Mouse (Mus musculus) neural tube, embryonic 14.5 days (tissue): ENCODE results near the gene Eef2. TPM values are rescaled to one million over a fixed set of nuclear protein-coding genes. Genes with fewer than 3 reads are reported as not detected.

ENCODE experiments used
- ATAC-seq: fragments of 200-750 bp; cut with Nextera tagmentation; 2 replicates; pipeline ENCODE4 v1.8.0; 2017; ENCODE audit warnings: low read depth, mild to moderate bottlenecking, moderate TSS enrichment, moderate library complexity
- H3K27ac ChIP-seq: fragments of 300-500 bp; sonication (generic); 2 replicates; pipeline ENCODE4 v1.5.1; 2014; ENCODE audit warnings: low read depth, mild to moderate bottlenecking, control low read depth, low read length, moderate library complexity, mixed read lengths
- H3K27me3 ChIP-seq: fragments of 300-500 bp; sonication (generic); 2 replicates; pipeline ENCODE4 v1.6.1; 2014; ENCODE audit warnings: low read length; ENCODE audit not compliant: control insufficient read depth, insufficient read depth
- H3K36me3 ChIP-seq: fragments of 300-500 bp; sonication (generic); 2 replicates; pipeline ENCODE4 v1.6.1; 2014; ENCODE audit warnings: low read length, mixed read lengths; ENCODE audit not compliant: control insufficient read depth, insufficient read depth
- H3K4me1 ChIP-seq: fragments of 300-500 bp; sonication (generic); 2 replicates; pipeline ENCODE4 v1.6.1; 2014; ENCODE audit warnings: low read length; ENCODE audit not compliant: control insufficient read depth, insufficient read depth
- H3K4me2 ChIP-seq: fragments of 300-500 bp; sonication (generic); 2 replicates; pipeline ENCODE4 v1.6.1; 2014; ENCODE audit warnings: mild to moderate bottlenecking, low read depth, low read length, control low read depth
- H3K4me3 ChIP-seq: fragments of 300-500 bp; sonication (generic); 2 replicates; pipeline ENCODE4 v1.5.1; 2014; ENCODE audit warnings: low read depth, low read length, control low read depth, mixed read lengths
- H3K9ac ChIP-seq: fragments of 300-500 bp; sonication (generic); replicated peaks from 2 replicates; pipeline ENCODE4 v1.6.1; 2014; ENCODE audit warnings: low read depth, mild to moderate bottlenecking, control low read depth, low read length, mixed read lengths
- H3K9me3 ChIP-seq: fragments of 300-500 bp; sonication (generic); 2 replicates; pipeline ENCODE4 v1.6.1; 2016; ENCODE audit warnings: low read length; ENCODE audit not compliant: control insufficient read depth
- WGBS: fragments of 180-500 bp; shearing (Covaris S2); extraction: QIAGEN DNeasy Blood & Tissue Kit; methylation state at CpG from one replicate; pipeline ENCODE4 v1.1.7; 2014; 5-methylcytosine and 5-hydroxymethylcytosine counted together
- polyA plus RNA-seq: library from polyadenylated mRNA; unstranded; fragments of >200 nt; fragmentation: Nextera tagmentation; extraction: Ambion mirVana; gene quantifications from 2 replicates; pipeline ENCODE4 v1.2.1, GENCODE M21; 2014

Gene Eef2
- polyA plus RNA-seq: 373 and 452 TPM in 2 replicates

DNA sequence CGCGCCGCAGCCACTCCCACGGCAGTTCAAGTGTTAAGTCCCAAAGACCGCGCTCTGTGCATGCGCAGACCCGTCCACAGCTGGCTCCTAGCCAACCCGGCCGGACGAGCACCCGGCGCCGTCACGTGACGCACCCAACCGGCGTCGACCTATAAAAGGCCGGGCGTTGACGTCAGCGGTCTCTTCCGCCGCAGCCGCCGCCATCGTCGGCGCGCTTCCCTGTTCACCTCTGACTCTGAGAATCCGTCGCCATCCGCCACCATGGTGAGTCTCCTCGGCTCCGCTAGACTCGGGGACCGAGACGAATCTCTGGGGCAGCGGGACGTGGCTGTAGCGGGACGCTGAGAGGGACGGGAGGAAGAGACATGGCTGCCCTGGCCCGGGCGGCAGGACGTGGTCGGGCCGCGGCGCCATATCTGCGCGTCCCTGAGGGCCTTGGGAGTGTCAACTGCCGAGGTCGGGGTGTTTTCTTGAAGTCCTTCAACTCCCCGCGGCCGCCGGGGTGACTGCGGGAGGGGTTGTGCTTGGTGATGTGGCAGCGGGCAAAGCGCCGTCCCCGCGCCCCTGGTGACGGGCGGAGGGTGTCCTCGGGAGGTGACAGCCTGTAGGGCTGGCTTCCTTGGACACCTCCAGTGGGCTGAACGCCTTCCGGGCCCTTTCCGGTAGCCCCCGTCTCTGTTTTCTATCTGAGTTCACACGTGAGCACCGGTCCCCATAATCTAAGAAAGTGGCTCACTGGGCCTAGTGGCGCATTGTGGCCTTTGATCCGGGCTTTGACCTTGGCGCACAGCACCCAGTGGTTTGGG is at the start of gene Eef2:
Gene Eef2, plus strand, starts transcription at position 166 of the 806 bp plus-strand sequence.
- H3K4me3 ChIP-seq: peak within 1 kb of the TSS; percentile 98
- H3K4me2 ChIP-seq: peak within 1 kb of the TSS; percentile 99
- peaks cover 17% of the 10 kb centered on the region for H3K4me1 ChIP-seq
- peak; percentile 69 for ATAC-seq
- H3K27ac ChIP-seq: peak within 1 kb of the TSS; percentile 81
- no peaks in the 10 kb centered on the region for H3K27me3 ChIP-seq
- H3K36me3 ChIP-seq: peaks cover 42% of the 10 kb centered on the region
- no peaks in the 10 kb centered on the region for H3K9me3 ChIP-seq
- H3K9ac ChIP-seq: peak within 1 kb of the TSS; percentile 97
- under 1% methylated on average over 77 of the region's 77 CpGs for WGBS

DNA sequence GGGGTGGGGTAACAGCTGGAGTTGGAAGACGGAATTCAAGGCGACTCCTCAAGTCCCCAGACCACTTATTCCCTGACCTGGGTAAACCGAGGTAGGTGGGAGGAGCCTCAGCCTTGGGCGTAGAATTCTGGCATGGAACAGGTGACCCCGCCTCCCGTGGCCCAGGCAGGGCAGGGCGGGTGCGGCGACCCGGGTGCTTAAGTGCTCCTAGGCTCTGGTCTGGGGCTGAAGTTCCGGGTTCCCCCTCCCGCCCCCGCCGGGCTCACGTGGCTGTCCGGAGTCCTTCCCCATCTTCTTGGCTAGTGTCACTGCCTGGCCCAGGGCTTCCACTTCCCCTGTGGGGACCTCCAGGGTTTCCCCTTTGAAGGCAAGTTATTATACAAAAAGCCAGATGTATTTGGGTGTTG is 42.2 kb upstream of the Eef2 start:
- Histone ChIP-seq H3K4me2 (no peak overlapping the region), H3K9ac (no peak overlapping the region), H3K36me3 (no peaks in the 10 kb centered on the region), H3K4me1 (peaks cover 21% of the 10 kb centered on the region), H3K27ac (no peak overlapping the region), H3K27me3 (peaks cover 17% of the 10 kb centered on the region), H3K4me3 (no peak overlapping the region), H3K9me3 (no peaks in the 10 kb centered on the region)
- under 1% methylated on average over 16 of the region's 16 CpGs for WGBS
- ATAC-seq: no peak

DNA sequence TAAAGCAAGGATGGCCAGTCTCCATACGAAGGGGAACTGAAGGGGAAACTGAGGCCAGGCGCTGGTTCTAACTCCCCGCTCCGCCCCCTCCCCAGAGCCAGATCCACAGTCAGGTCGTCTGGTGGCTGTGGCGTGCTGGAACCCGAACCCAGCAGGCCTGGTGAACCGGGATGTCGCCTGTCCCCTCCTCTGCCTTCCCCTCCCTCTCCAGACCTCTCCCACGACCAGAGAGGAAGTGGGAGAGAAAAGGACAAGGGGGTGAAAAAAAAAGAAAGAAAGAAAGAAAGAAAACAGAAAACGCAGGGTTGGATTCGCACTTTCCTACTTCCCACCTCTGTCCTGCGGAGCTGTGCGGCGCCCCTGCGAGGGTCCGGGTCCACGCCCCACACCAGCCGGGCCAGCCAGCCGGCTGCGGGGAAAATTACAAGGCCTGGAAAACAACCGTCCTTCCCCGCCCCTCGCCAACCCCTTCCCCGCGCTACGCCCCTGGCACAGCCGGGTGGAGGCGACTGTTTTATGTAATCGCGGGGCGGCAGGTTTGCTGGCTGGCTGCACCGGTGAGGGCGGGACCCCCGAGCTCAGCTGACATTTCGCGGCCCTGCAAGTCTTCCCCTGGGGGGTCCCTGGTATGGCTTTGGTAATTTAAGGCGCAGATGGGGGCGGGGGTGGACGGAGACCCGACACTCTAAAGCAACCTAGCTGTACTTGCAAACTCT is 41.3 kb upstream of the Eef2 start, which contains the start of gene Zbtb7a:
Gene Zbtb7a, plus strand, starts transcription at position 255 of the 716 bp plus-strand sequence.
- Histone ChIP-seq H3K4me2 (peak within 1 kb of the TSS; percentile 99), H3K27ac (peak within 1 kb of the TSS; percentile 97), H3K27me3 (peaks cover 17% of the 10 kb centered on the region), H3K9me3 (no peaks in the 10 kb centered on the region), H3K36me3 (no peaks in the 10 kb centered on the region), H3K4me3 (peak within 1 kb of the TSS; percentile 85), H3K9ac (peak within 1 kb of the TSS; percentile 92), H3K4me1 (peaks cover 28% of the 10 kb centered on the region)
- ATAC-seq: no peak
- 3% methylated on average over 40 of the region's 41 CpGs for WGBS

DNA sequence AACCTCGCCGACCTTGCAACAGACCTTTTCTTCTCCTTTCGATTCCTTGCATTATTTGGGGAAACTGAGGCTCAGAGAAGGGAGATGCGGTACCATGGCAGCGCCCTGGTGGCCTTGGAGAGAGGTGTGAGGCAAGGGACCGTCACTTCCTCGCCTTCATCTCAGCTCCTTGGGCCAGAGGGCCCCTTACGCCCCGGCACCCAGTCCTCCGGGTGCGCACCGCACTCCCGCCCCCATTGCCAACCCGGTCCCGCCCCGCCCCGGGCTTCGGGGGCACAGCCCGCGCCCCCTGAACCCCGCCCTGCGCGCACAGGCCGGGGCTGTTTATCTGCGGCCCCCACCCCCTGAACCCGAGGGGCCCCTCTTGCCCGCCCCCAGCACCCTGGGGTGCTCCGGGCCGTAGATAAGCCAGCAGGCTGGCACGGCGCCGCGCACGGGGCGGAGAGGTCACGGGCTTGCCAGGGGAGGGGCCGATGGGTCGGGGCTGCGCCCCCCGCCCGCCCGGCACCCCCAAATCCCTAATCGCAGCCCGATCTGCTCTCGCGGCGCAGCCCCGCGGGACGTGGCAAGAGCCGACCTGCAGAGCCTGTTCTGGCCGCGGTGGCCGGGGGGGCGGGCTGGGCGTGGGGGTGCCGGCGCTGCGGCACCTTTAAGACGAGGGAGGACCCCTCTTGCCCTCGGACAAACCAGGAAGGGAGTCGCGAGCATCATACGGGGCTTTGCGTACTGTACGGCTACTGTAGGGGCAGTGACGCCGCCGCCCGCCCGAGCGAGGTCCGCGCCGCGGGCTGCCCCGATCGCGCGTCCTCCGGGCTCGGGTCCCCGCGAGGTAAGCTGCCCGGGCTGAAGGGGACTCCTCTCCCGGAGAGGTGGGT is 40.4 kb upstream of the Eef2 start:
- Histone ChIP-seq H3K27ac (peak overlapping the region; percentile 97), H3K4me3 (peak overlapping the region; percentile 85), H3K36me3 (no peaks in the 10 kb centered on the region), H3K4me1 (peaks cover 38% of the 10 kb centered on the region), H3K9me3 (no peaks in the 10 kb centered on the region), H3K4me2 (peak overlapping the region; percentile 99), H3K9ac (peak overlapping the region; percentile 92), H3K27me3 (peaks cover 17% of the 10 kb centered on the region)
- ATAC-seq: peak; percentile 29; the same call in 1 of the 2 replicates
- WGBS: under 1% methylated on average over 85 of the region's 86 CpGs

DNA sequence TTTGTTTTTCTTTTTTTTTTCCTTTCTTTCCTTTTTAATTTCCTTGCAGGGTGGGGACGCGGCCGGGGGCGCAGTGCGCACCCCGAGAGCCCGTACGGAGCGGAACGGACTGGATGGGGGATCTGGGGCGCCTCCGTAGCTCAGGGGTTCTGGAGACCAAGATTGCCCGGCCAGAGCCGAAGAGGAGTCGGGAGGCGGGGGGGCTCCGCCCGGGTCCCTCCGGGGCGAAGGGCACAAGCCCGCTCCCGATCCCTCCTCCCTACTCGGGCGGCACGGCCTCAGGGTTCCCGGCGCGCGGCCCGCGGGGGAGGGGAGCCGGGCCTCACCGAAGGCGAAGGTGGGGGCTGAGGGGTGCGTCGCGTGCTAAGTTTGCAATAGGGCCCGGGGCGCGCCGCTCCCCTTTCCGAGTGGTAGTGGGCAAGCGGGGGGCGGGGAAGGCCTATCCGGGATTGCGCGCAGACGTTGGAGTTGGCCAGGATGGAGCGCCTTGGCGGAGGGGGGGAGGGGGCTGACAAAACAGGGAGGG is 39.7 kb upstream of the Eef2 start:
- H3K36me3 ChIP-seq: no peaks in the 10 kb centered on the region
- ATAC-seq: peak; percentile 44
- WGBS: 1% methylated on average over 42 of the region's 50 CpGs
- peak overlapping the region; percentile 85 for H3K4me3 ChIP-seq
- H3K9me3 ChIP-seq: no peaks in the 10 kb centered on the region
- H3K27me3 ChIP-seq: peaks cover 17% of the 10 kb centered on the region
- peaks cover 42% of the 10 kb centered on the region for H3K4me1 ChIP-seq
- H3K27ac ChIP-seq: peak overlapping the region; percentile 97
- peak overlapping the region; percentile 92 for H3K9ac ChIP-seq
- H3K4me2 ChIP-seq: peak overlapping the region; percentile 99

DNA sequence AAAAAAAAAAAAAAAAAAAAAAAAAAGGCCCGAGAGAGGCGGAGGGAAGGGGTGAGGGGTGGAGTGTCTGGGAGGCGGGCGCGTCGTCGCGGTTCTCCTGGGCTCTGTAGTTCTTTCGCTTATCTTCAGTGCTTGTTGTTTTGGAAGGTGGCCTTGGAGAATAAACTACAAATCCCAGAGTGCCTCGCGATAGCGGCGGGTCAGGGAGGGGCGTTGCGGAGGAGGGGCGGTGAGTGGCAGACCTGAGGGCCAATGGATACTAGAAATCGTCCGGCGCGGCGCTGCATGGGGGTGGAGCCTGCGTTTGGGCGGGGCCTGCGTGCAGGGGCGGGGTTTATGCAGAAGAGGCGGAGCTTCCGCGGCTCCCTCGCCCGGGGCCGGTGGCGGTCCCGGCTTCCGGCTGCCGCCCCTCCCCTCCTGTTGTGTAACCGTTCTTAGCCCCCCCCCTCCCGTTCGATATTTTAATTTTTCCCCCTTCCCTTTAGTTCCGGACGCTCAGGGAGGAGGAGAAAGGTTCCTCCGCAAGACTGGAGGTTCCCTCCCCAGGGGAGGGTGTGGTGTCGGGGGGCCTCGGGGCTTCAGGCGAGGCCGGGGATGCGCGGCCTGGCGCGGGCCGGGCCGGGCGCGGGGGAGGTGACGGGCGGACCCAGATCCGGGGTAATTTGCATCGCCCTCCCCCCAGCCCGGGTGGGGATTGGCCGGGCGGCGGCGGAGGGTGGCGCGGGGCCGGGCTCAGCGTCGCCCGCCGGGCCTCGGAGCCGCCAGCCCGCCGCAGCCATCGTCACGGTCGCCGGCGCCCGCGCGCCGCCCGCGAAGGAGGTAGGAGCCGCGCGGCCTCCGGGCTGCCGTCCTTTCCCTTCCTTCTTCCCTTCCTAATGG is 38.9 kb upstream of the Eef2 start:
- under 1% methylated on average over 44 of the region's 89 CpGs for WGBS
- Histone ChIP-seq H3K27me3 (peaks cover 17% of the 10 kb centered on the region), H3K9ac (peak overlapping the region; percentile 92), H3K4me3 (peak overlapping the region; percentile 85), H3K4me2 (peak overlapping the region; percentile 73), H3K27ac (peak overlapping the region; percentile 86), H3K36me3 (no peaks in the 10 kb centered on the region), H3K4me1 (peaks cover 43% of the 10 kb centered on the region), H3K9me3 (no peaks in the 10 kb centered on the region)
- peak; percentile 90 for ATAC-seq

DNA sequence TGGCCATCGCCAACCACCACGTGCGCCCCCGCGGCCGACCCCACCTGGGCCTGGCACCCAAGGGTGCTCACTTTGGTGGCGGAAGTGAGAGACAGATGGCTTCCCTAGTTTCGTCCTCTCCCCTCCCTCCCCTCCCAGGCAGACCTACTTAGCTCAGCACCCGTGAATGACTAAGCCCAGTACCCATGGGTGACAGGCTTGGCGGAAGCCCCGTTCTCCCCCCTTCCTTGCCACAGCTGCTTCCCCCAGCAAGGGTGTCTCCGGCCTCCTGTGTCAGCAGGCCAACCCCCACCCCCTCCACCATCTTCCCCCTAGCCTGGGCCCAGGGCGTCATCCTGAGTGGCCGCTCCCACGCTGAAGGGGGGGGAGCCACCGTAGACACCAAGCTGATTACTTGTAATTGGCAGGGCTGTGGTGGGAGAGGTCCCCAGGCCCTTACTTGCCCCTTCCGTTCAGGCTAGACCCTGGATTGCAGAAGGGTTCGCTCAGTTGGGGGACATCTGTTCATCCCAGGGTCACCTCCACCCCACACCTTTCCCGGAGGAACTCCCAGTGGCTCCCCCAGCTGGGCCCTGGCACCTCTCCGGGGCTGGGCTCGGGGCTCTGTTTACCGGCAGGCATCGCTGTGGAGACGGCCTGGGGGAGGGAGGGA is 38.2 kb upstream of the Eef2 start:
- ATAC-seq: no peak
- WGBS: 0% methylated on average over 20 of the region's 24 CpGs

More for the DNA sequence above, 38.2 kb upstream of the Eef2 start:
- Histone ChIP-seq H3K27ac (peak overlapping the region; percentile 86), H3K9ac (peak overlapping the region; percentile 88), H3K9me3 (no peaks in the 10 kb centered on the region), H3K36me3 (no peaks in the 10 kb centered on the region), H3K4me1 (peaks cover 47% of the 10 kb centered on the region), H3K4me2 (peak overlapping the region; percentile 73), H3K27me3 (peaks cover 12% of the 10 kb centered on the region), H3K4me3 (peak overlapping the region; percentile 85)
